Mouse (Mus musculus): ENCODE data around the gene Rnf144a. TPM values are rescaled to one million over a fixed set of nuclear protein-coding genes. Genes with fewer than 3 reads are reported as not detected.

Rnf144a gene
- polyA plus RNA-seq, 2 experiments = 0.60 to 0.74 TPM

DNA sequence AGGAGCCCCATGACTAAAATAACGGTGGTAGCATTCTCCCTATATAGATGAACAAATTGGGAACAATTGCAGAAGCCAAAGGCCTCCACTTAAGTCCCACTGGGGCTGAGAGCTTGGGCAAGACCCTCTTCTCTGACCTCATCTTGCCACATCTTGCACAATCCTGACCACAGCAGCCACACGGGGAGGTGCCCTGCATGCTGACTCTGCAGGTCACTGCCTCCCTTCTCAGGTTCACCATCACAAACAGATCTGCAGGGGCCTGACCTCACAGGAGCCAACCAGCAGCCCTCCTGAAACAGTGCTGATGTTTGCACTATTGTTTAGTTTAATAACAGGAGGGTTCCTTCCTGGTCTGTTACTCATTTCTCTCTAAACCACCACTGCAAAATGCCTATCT is 16.5 kb downstream of the Rnf144a start:
- H3K9me3 ChIP-seq (ENCODE audit: control insufficient read depth, low read length) = no peaks in the 10 kb centered on the region
- H3K4me1 ChIP-seq (replicated peaks; ENCODE audit: control insufficient read depth in 2 of 2, insufficient read depth in 2 of 2, low read length in 1 of 2) = peaks cover 0 to 9% of the 10 kb centered on the region in 2 experiments; a peak in 1 of 4 replicates
- H3K36me3 ChIP-seq (replicated peaks; ENCODE audit: control insufficient read depth, insufficient read depth, low read depth) = no peaks in the 10 kb centered on the region
- no peak overlapping the region for H3K4me2 ChIP-seq (ENCODE audit: low read depth)
- ATAC-seq (ENCODE audit: insufficient read depth) (no peak), DNase-seq (ENCODE audit: low read depth in 3 of 3, low spot score in 3 of 3) (peak in 2 of 3 experiments; percentile 14 to 23)
- 6% methylated on average over 2 of the region's 2 CpGs for WGBS (ENCODE audit: insufficient replicate concordance)
- TF ChIP-seq EP300 (IDR thresholded peaks at IDR 0.05; ENCODE audit: low read depth) = no peak
- TF ChIP-seq CTCF (IDR thresholded peaks at IDR 0.05; ENCODE audit: low read depth) = no peak
- no peak overlapping the region for H3K27ac ChIP-seq
- no peak overlapping the region for H3K4me3 ChIP-seq (ENCODE audit: insufficient read depth in 1 of 2, low read depth in 2 of 2, low read length in 2 of 2)
- H3K27me3 ChIP-seq (ENCODE audit: control insufficient read depth, insufficient read depth, low read length) = no peaks in the 10 kb centered on the region
- H3K9ac ChIP-seq (replicated peaks) = no peak overlapping the region

DNA sequence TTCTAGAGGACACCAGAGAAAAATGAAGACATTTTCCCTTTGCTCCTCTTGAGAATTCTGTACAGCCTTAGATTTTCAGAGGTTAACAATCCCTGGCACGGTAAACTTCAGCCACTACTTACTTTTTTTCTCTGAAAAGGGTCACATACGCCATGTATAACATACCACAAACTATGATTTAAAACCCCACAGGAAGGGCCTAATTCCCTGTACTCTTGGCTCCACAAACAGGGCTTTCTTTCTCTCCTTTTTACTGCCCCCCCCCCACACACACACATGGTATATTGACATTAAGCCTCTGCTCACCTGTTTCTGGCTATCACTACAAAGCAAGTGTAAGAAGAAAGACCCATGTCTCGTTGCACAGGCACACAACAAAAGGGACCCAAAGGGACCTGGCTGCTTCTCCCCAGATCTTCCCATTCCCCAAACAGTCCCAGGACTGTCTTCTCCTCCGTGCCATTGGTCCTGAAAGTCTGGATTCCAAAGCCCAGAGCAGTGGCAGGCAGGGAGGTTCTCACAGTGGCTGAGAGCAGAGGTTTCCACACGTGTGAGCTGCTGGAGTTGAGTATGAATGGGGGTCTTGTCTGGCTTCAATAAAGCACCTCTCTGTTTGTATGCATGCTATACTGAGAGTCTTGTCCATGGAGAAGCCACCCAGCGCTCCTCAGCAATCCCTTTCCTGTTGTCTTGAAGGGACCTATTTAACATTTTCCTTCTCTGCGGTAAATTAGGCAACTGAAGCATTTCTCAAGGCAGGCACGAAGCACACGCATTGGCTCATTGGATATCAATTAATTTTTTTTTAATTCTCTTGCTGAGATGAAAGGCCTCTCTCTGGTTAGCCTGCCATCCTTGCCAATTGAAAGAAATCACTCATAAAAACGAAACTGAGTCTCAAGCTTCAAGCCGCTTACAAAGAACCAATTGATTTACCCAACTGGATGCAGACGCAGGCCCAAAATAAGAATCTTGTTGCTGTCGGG is 20.3 kb downstream of the Rnf144a start:
- DNase-seq (ENCODE audit: low read depth in 3 of 3, low spot score in 3 of 3) = no peak
- no peak for TF ChIP-seq CTCF (IDR thresholded peaks at IDR 0.05; ENCODE audit: low read depth)
- no peak for TF ChIP-seq EP300 (IDR thresholded peaks at IDR 0.05; ENCODE audit: low read depth)
- WGBS (ENCODE audit: insufficient replicate concordance) = 62% methylated on average over 13 of the region's 13 CpGs

DNA sequence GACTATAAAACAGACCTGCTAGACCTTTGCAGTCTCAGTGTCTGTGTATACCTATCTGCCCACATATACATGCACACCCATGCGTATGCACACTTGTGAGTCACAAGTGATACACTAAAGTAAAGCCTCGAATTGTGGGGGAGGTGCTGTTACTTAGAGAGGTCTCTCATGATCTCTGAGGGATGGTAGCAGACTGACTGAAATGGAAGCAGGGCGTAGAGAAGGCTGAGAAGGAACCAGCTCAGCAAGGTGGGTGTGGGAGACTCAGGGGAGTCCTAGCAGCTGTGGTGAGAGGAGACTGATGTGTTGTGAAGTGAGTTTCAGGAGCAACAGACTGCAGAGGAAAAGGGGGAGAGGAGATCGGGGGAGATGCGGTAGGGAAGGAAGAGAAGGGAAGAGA is 21.8 kb downstream of the Rnf144a start:
- WGBS (ENCODE audit: insufficient replicate concordance) = 55% methylated on average over 5 of the region's 5 CpGs
- no peak for ATAC-seq (ENCODE audit: insufficient read depth)
- H3K9me3 ChIP-seq (ENCODE audit: control insufficient read depth, low read length) = no peaks in the 10 kb centered on the region
- no peak overlapping the region for H3K9ac ChIP-seq (replicated peaks)
- H3K27ac ChIP-seq = no peak overlapping the region
- no peaks in the 10 kb centered on the region for H3K4me1 ChIP-seq (replicated peaks; ENCODE audit: control insufficient read depth in 2 of 2, insufficient read depth in 2 of 2, low read length in 1 of 2)
- DNase-seq (ENCODE audit: low read depth in 3 of 3, low spot score in 3 of 3) = no peak
- H3K27me3 ChIP-seq (ENCODE audit: control insufficient read depth, insufficient read depth, low read length) = no peaks in the 10 kb centered on the region
- no peaks in the 10 kb centered on the region for H3K36me3 ChIP-seq (replicated peaks; ENCODE audit: control insufficient read depth, insufficient read depth, low read depth)
- no peak overlapping the region for H3K4me3 ChIP-seq (ENCODE audit: insufficient read depth in 1 of 2, low read depth in 2 of 2, low read length in 2 of 2)
- no peak overlapping the region for H3K4me2 ChIP-seq (ENCODE audit: low read depth)
- TF ChIP-seq EP300 (IDR thresholded peaks at IDR 0.05; ENCODE audit: low read depth) (no peak), CTCF (IDR thresholded peaks at IDR 0.05; ENCODE audit: low read depth) (no peak)

More for the DNA sequence above, 20.3 kb downstream of the Rnf144a start:
- Histone ChIP-seq H3K27ac (no peak overlapping the region), H3K4me1 (replicated peaks; ENCODE audit: control insufficient read depth in 2 of 2, insufficient read depth in 2 of 2, low read length in 1 of 2) (no peaks in the 10 kb centered on the region; a peak in 1 of 4 replicates), H3K4me3 (ENCODE audit: insufficient read depth in 1 of 2, low read depth in 2 of 2, low read length in 2 of 2) (no peak overlapping the region), H3K9me3 (ENCODE audit: control insufficient read depth, low read length) (no peaks in the 10 kb centered on the region), H3K4me2 (ENCODE audit: low read depth) (no peak overlapping the region), H3K36me3 (replicated peaks; ENCODE audit: control insufficient read depth, insufficient read depth, low read depth) (no peaks in the 10 kb centered on the region), H3K9ac (replicated peaks) (no peak overlapping the region), H3K27me3 (ENCODE audit: control insufficient read depth, insufficient read depth, low read length) (no peaks in the 10 kb centered on the region)
- no peak for ATAC-seq (ENCODE audit: insufficient read depth)

DNA sequence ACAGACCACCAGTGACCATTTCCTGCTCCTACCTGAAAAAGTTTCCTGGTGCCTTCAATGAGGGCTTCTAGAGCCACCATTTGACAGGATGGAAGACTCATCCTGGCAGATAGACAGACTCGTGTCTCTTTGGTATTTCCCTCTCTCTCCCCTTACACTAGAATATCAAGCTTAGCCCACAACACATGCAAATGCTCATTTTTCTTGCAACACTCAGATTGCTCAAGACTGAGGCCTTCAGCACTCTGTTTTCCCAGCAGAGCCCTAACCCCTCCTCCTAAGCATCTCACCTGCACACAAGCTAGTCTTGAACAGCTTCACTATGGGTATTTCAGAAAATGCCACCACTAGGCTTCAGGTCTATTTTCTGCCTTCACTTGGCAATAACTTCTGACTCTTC is 23.9 kb downstream of the Rnf144a start:
- TF ChIP-seq CTCF (IDR thresholded peaks at IDR 0.05; ENCODE audit: low read depth) (no peak), EP300 (IDR thresholded peaks at IDR 0.05; ENCODE audit: low read depth) (no peak)
- no peaks in the 10 kb centered on the region for H3K36me3 ChIP-seq (replicated peaks; ENCODE audit: control insufficient read depth, insufficient read depth, low read depth)
- WGBS (ENCODE audit: insufficient replicate concordance) = 27% methylated on average over 1 of the region's 1 CpGs
- no peak for ATAC-seq (ENCODE audit: insufficient read depth)
- DNase-seq (ENCODE audit: low read depth in 3 of 3, low spot score in 3 of 3) = no peak
- H3K9me3 ChIP-seq (ENCODE audit: control insufficient read depth, low read length) = no peaks in the 10 kb centered on the region
- no peak overlapping the region for H3K4me3 ChIP-seq (ENCODE audit: insufficient read depth in 1 of 2, low read depth in 2 of 2, low read length in 2 of 2)
- no peak overlapping the region for H3K27ac ChIP-seq
- no peak overlapping the region for H3K9ac ChIP-seq (replicated peaks)
- H3K4me1 ChIP-seq (replicated peaks; ENCODE audit: control insufficient read depth in 2 of 2, insufficient read depth in 2 of 2, low read length in 1 of 2) = no peaks in the 10 kb centered on the region
- no peaks in the 10 kb centered on the region for H3K27me3 ChIP-seq (ENCODE audit: control insufficient read depth, insufficient read depth, low read length)
- no peak overlapping the region for H3K4me2 ChIP-seq (ENCODE audit: low read depth)

- Histone ChIP-seq H3K4me3 (ENCODE audit: insufficient read depth in 1 of 2, low read depth in 2 of 2, low read length in 2 of 2) (no peak overlapping the region), H3K4me2 (ENCODE audit: low read depth) (no peak overlapping the region), H3K27ac (no peak overlapping the region), H3K9ac (replicated peaks) (no peak overlapping the region), H3K9me3 (ENCODE audit: control insufficient read depth, low read length) (no peaks in the 10 kb centered on the region), H3K27me3 (ENCODE audit: control insufficient read depth, insufficient read depth, low read length) (no peaks in the 10 kb centered on the region), H3K4me1 (replicated peaks; ENCODE audit: control insufficient read depth in 2 of 2, insufficient read depth in 2 of 2, low read length in 1 of 2) (no peaks in the 10 kb centered on the region), H3K36me3 (replicated peaks; ENCODE audit: control insufficient read depth, insufficient read depth, low read depth) (no peaks in the 10 kb centered on the region)
- TF ChIP-seq CTCF (IDR thresholded peaks at IDR 0.05; ENCODE audit: low read depth) = no peak
- TF ChIP-seq EP300 (IDR thresholded peaks at IDR 0.05; ENCODE audit: low read depth) = no peak
- DNase-seq (ENCODE audit: low read depth in 3 of 3, low spot score in 3 of 3) (no peak), ATAC-seq (ENCODE audit: insufficient read depth) (no peak)
- 62% methylated on average over 6 of the region's 6 CpGs for WGBS (ENCODE audit: insufficient replicate concordance)
Measured at GRCm38 (mm10) chr12:26387523-26387922, 27.5 kb downstream of the Rnf144a start.
